Mouse (Mus musculus) forebrain, embryonic 16.5 days (tissue): ENCODE measurements around the gene Cpxm1. TPM values are rescaled to one million over a fixed set of nuclear protein-coding genes. Genes with fewer than 3 reads are reported as not detected.

ENCODE experiments used
- ATAC-seq: fragments of 200-750 bp; cut with Nextera tagmentation; 2 replicates; pipeline ENCODE4 v1.8.0; 2017; ENCODE audit warnings: mild to moderate bottlenecking, moderate library complexity
- H3K27ac ChIP-seq: fragments of 300-500 bp; sonication (generic); 2 replicates; pipeline ENCODE4 v1.5.1; 2014; ENCODE audit warnings: low read length, control low read depth
- H3K27me3 ChIP-seq: fragments of 300-500 bp; sonication (generic); replicated peaks from 2 replicates; pipeline ENCODE4 v1.6.1; 2014; ENCODE audit warnings: low read length; ENCODE audit not compliant: control insufficient read depth, insufficient read depth
- H3K36me3 ChIP-seq: fragments of 300-500 bp; sonication (generic); 2 replicates; pipeline ENCODE4 v1.6.1; 2014; ENCODE audit not compliant: control insufficient read depth, insufficient read depth
- H3K4me1 ChIP-seq: fragments of 300-500 bp; sonication (generic); replicated peaks from 2 replicates; pipeline ENCODE4 v1.6.1; 2014; ENCODE audit warnings: low read length; ENCODE audit not compliant: control insufficient read depth, insufficient read depth
- H3K4me2 ChIP-seq: fragments of 300-500 bp; sonication (generic); 2 replicates; pipeline ENCODE4 v1.6.1; 2014; ENCODE audit warnings: mild to moderate bottlenecking, low read length, control low read depth
- H3K4me3 ChIP-seq: fragments of 300-500 bp; sonication (generic); replicated peaks from 2 replicates; pipeline ENCODE4 v1.5.1; 2014; ENCODE audit warnings: mild to moderate bottlenecking, low read length, control low read depth
- H3K9ac ChIP-seq: fragments of 300-500 bp; sonication (generic); replicated peaks from 2 replicates; pipeline ENCODE4 v1.6.1; 2014; ENCODE audit warnings: low read depth, low read length, control low read depth
- H3K9me3 ChIP-seq: fragments of 300-500 bp; sonication (generic); 2 replicates; pipeline ENCODE4 v1.6.1; 2016; ENCODE audit warnings: low read length; ENCODE audit not compliant: control insufficient read depth
- WGBS: fragments of 180-500 bp; shearing (Covaris S2); extraction: QIAGEN DNeasy Blood & Tissue Kit; methylation state at CpG from one replicate; pipeline ENCODE4 v1.1.7; 2014; 5-methylcytosine and 5-hydroxymethylcytosine counted together
- polyA plus RNA-seq: library from polyadenylated mRNA; unstranded; fragments of >200 nt; fragmentation: Nextera tagmentation; extraction: Ambion mirVana; gene quantifications from 2 replicates; pipeline ENCODE4 v1.2.1, GENCODE M21; 2015

Gene Cpxm1
- polyA plus RNA-seq, 1 experiment from 2014 or later: 18.1 TPM

DNA sequence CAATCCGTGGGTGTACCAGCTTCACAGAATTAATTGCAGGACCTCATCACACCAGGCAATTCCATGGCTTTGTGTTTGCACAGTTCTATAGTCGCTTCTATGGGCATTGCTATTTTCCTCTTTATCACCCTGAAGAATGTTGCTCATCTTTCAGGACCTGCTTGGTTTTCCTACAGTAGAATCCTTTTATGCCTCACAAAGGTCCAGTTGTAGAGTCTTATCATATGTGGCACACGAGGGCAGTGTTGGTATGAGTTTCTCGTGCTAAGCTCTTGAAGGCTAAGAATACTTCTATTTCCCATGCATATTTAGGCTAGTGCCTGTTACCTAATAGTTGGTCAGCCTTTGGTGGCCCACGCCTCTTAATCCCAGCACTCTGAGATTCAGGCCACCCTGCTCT is 27.7 kb upstream of the Cpxm1 start:
- H3K27me3 ChIP-seq: no peaks in the 10 kb centered on the region
- no peaks in the 10 kb centered on the region for H3K36me3 ChIP-seq
- H3K9me3 ChIP-seq: no peaks in the 10 kb centered on the region
- H3K9ac ChIP-seq: peak overlapping the region; percentile 77
- H3K4me2 ChIP-seq: peak overlapping the region; percentile 79
- ATAC-seq: no peak
- H3K4me1 ChIP-seq: peaks cover 34% of the 10 kb centered on the region
- H3K4me3 ChIP-seq: peak overlapping the region; percentile 65
- 30% methylated on average over 5 of the region's 5 CpGs for WGBS
- H3K27ac ChIP-seq: peak overlapping the region; percentile 90

- Histone ChIP-seq H3K4me1 (peaks cover 34% of the 10 kb centered on the region), H3K4me3 (peak within 1 kb of the TSS; percentile 65), H3K27me3 (no peaks in the 10 kb centered on the region), H3K9me3 (no peaks in the 10 kb centered on the region), H3K9ac (peak within 1 kb of the TSS; percentile 77), H3K36me3 (no peaks in the 10 kb centered on the region), H3K27ac (peak within 1 kb of the TSS; percentile 90), H3K4me2 (peak within 1 kb of the TSS; percentile 79)
- under 1% methylated on average over 58 of the region's 58 CpGs for WGBS
- ATAC-seq: peak; percentile 94
Observed at GRCm38 (mm10) chr2:130424126-130424853, 26.9 kb upstream of the Cpxm1 start, which contains the start of the genes Vps16 and Pced1a. TSS of gene Vps16 (plus strand) at chr2:130424339. TSS of gene Pced1a (minus strand) at chr2:130424701.

DNA sequence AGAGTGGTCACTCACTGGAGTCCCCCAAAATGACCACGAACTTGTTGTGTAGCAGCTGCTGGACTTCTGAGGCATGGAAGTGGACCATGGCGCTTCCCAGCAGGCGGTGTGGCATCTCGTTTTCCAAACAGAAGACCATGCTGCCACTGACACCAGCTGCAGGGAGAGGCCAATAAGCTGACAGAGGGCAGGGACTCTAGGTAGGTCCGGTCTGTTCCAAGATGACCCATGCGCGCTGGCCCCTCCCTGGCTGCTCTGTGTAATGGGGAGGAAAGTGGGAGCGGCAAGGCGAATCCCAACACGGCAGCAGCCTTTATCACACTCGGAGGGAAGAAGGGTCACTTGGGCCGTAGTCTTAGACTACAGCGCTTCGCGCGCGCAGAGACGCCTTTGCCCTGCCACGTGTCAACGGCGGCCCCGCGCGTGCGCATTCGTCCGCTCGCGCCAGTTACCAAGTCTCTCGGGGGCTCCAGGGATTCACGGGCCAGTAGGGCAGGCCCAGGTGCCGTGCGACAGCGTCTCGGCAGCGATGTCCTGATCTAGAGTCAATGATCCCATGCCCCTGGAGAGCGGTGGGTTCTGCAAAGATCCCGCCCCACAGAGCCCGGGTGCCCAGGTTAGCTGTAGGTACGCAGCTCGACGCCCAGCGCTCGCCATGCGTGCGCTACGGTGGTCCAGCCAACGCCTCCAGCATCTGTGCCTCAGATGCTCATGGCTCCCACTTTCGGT is 26.2 kb upstream of the Cpxm1 start:
- peak overlapping the region; percentile 65 for H3K4me3 ChIP-seq
- WGBS: 15% methylated on average over 49 of the region's 49 CpGs
- peak overlapping the region; percentile 77 for H3K9ac ChIP-seq
- no peaks in the 10 kb centered on the region for H3K36me3 ChIP-seq
- peak; percentile 74 for ATAC-seq
- H3K27me3 ChIP-seq: no peaks in the 10 kb centered on the region
- peaks cover 34% of the 10 kb centered on the region for H3K4me1 ChIP-seq
- H3K4me2 ChIP-seq: peak overlapping the region; percentile 79
- H3K27ac ChIP-seq: peak overlapping the region; percentile 90
- H3K9me3 ChIP-seq: no peaks in the 10 kb centered on the region

DNA sequence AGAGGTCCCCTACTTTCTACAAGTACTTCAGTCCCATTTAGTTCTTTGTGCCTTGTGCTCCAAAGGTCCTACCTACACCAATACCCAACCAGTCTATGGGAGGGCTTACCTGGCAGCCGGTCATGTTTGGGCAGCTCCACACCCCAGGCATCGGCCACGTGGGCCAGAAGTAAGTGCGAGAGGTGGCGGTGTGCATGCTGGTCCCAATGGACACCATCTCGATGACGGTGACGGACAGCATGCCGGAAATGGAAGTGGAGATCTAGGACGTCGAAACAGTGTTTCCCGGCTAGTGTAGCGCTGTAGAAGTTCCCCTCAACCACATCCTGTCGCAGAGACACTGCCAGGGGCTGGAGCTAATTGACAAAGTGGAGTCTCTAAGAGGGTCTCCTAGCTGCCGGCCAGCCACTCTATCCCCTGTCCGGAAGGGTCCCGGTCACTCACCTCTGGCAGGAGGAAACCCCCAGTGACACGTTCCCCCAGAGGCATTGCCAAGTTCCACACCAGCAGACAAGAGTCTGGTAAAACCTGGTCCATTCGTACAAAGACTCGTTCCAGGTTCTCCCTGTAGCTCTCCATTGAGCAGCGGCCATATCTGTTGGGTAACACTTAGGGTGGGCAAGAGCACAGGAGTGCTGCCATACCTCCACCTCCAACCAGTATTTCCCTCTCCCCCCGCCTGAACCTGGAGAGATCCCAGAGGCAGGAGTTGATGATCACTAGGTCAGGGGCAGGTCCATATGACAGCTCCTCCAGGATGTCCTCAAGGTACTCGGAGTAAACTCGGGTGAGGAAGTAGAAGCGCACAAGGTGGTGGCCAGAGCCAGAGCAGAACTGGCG is 24.6 kb upstream of the Cpxm1 start:
- Histone ChIP-seq H3K36me3 (no peaks in the 10 kb centered on the region), H3K9ac (no peak overlapping the region), H3K4me2 (no peak overlapping the region), H3K9me3 (no peaks in the 10 kb centered on the region), H3K4me1 (peaks cover 34% of the 10 kb centered on the region), H3K27me3 (no peaks in the 10 kb centered on the region), H3K27ac (no peak overlapping the region), H3K4me3 (no peak overlapping the region)
- ATAC-seq: no peak
- 97% methylated on average over 26 of the region's 26 CpGs for WGBS

DNA sequence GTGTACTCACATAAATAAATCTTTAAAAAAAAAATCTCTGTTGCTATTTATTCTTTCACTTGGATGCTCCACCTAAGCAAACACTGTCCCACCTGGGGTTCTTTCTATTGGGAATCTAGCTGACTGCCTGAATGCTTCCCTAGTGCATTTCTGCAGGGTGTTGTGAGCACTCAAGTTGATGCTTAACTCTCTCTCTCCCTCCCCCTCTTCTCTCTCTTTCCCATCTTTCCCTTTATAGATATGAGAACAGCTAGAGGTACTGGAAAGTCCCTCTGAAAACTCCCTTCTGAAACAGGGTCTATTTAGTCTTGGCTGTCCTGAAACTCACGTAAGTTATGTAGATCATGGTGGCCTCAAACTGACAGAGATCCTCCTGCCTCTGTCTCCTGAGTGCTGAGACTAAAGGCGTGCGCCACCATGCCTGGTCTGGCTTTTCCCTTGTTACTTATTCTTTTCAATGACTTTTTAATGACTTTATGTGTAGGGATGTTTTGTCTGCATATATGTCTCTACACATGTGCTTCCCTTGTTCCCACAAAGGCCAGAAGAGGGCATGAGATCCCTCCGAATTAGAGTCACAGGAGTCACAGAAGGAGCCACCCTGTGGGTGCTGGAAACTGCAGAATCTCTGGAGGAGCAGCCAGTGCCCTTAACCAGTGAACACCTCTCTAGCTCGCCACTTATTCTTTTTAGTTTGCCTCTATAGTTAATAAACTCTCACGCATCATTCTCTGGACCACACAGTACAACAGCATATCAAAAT is 16.9 kb upstream of the Cpxm1 start:
- Histone ChIP-seq H3K36me3 (no peaks in the 10 kb centered on the region), H3K9ac (no peak overlapping the region), H3K4me1 (no peaks in the 10 kb centered on the region), H3K9me3 (no peaks in the 10 kb centered on the region), H3K27me3 (no peaks in the 10 kb centered on the region), H3K27ac (no peak overlapping the region), H3K4me2 (no peak overlapping the region), H3K4me3 (no peak overlapping the region)
- no peak for ATAC-seq
- 74% methylated on average over 6 of the region's 6 CpGs for WGBS

GRCm38 (mm10) chr2:130412775-130413174 is 15.4 kb upstream of the Cpxm1 start:
- Histone ChIP-seq H3K9me3 (no peaks in the 10 kb centered on the region), H3K36me3 (no peaks in the 10 kb centered on the region), H3K4me3 (no peak overlapping the region), H3K4me1 (peaks cover 5% of the 10 kb centered on the region; the same call in 1 of the 2 replicates), H3K27me3 (no peaks in the 10 kb centered on the region), H3K4me2 (no peak overlapping the region), H3K27ac (no peak overlapping the region), H3K9ac (no peak overlapping the region)
- 73% methylated on average over 3 of the region's 3 CpGs for WGBS
- no peak for ATAC-seq

GRCm38 (mm10) chr2:130411558-130412495 is 14.5 kb upstream of the Cpxm1 start:
- H3K9me3 ChIP-seq: no peaks in the 10 kb centered on the region
- H3K9ac ChIP-seq: no peak overlapping the region
- H3K36me3 ChIP-seq: no peaks in the 10 kb centered on the region
- no peak overlapping the region for H3K4me2 ChIP-seq
- peak; percentile 72 for ATAC-seq
- peaks cover 5% of the 10 kb centered on the region; the same call in 1 of the 2 replicates for H3K4me1 ChIP-seq
- 37% methylated on average over 16 of the region's 16 CpGs for WGBS
- H3K4me3 ChIP-seq: no peak overlapping the region
- no peak overlapping the region for H3K27ac ChIP-seq
- no peaks in the 10 kb centered on the region for H3K27me3 ChIP-seq

- peak; percentile 50; the same call in 1 of the 2 replicates for ATAC-seq
- H3K4me2 ChIP-seq: no peak overlapping the region
- H3K27me3 ChIP-seq: no peaks in the 10 kb centered on the region
- WGBS: 10% methylated on average over 6 of the region's 6 CpGs
- H3K9me3 ChIP-seq: no peaks in the 10 kb centered on the region
- H3K27ac ChIP-seq: no peak overlapping the region
- no peak overlapping the region for H3K9ac ChIP-seq
- peaks cover 5% of the 10 kb centered on the region; the same call in 1 of the 2 replicates for H3K4me1 ChIP-seq
- no peak overlapping the region for H3K4me3 ChIP-seq
- H3K36me3 ChIP-seq: no peaks in the 10 kb centered on the region
Observed at GRCm38 (mm10) chr2:130408194-130408593, 10.8 kb upstream of the Cpxm1 start.
